Mouse (Mus musculus) liver, postnatal 0 days (tissue): Measurements from ENCODE around the gene Prpf40a. TPM values are rescaled to one million over a fixed set of nuclear protein-coding genes. Genes with fewer than 3 reads are reported as not detected.

Experiments used
- ATAC-seq: fragments of 200-750 bp; cut with Nextera tagmentation; 2 replicates; pipeline ENCODE4 v1.8.0; 2017; ENCODE audit warnings: mild to moderate bottlenecking, moderate library complexity
- DNase-seq: peaks from one replicate; pipeline ENCODE4 v3.0.0-alpha.2; 2016
- H3K27ac ChIP-seq: fragments of 300-500 bp; sonication (generic); 2 replicates; pipeline ENCODE4 v1.5.1; 2014; ENCODE audit warnings: antibody characterized with exemption, moderate library complexity, mild to moderate bottlenecking, low read depth
- H3K27me3 ChIP-seq: fragments of 300-500 bp; sonication (generic); 2 replicates; pipeline ENCODE4 v1.6.1; 2014; ENCODE audit warnings: low read length, control low read depth, mixed read lengths; ENCODE audit not compliant: insufficient read depth
- H3K36me3 ChIP-seq: fragments of 300-500 bp; sonication (generic); replicated peaks from 2 replicates; pipeline ENCODE4 v1.6.1; 2014; ENCODE audit warnings: mild to moderate bottlenecking, control low read depth, low read length, moderate library complexity, mixed read lengths; ENCODE audit not compliant: insufficient read depth
- H3K4me1 ChIP-seq: fragments of 300-500 bp; sonication (generic); 2 replicates; pipeline ENCODE4 v1.6.1; 2014; ENCODE audit warnings: antibody characterized with exemption, mild to moderate bottlenecking, control low read depth; ENCODE audit not compliant: insufficient read depth
- H3K4me2 ChIP-seq: fragments of 300-500 bp; sonication (generic); 2 replicates; pipeline ENCODE4 v1.6.1; 2014; ENCODE audit warnings: low read depth, mild to moderate bottlenecking, low read length, moderate library complexity, mixed read lengths
- H3K4me3 ChIP-seq: fragments of 300-500 bp; sonication (generic); 2 replicates; pipeline ENCODE4 v1.5.1; 2014; ENCODE audit warnings: low read depth, low read length
- H3K9ac ChIP-seq: fragments of 300-500 bp; sonication (generic); replicated peaks from 2 replicates; pipeline ENCODE4 v1.6.1; 2014; ENCODE audit warnings: mild to moderate bottlenecking, moderate library complexity
- H3K9me3 ChIP-seq: fragments of 300-500 bp; sonication (generic); 2 replicates; pipeline ENCODE4 v1.6.1; 2016; ENCODE audit warnings: mild to moderate bottlenecking, control low read depth, low read length, mixed read lengths
- CTCF ChIP-seq: sonication (generic); IDR thresholded peaks from 2 replicates; pipeline ENCODE4 v1.5.1; 2016; ENCODE audit warnings: antibody characterized with exemption, low read depth
- EP300 ChIP-seq: IDR thresholded peaks from 2 replicates; pipeline ENCODE4 v1.6.1; 2016; ENCODE audit warnings: antibody characterized with exemption, low read depth, mild to moderate bottlenecking
- whole genome bisulfite sequencing: fragments of 180-500 bp; shearing (Covaris S2); extraction: QIAGEN DNeasy Blood & Tissue Kit; methylation state at CpG from one replicate; pipeline ENCODE4 v1.1.7; 2014; ENCODE audit not compliant: insufficient replicate concordance; 5-methylcytosine and 5-hydroxymethylcytosine counted together
- polyA plus RNA-seq: library from polyadenylated mRNA; unstranded; fragments of >200 nt; fragmentation: Nextera tagmentation; extraction: Ambion mirVana; gene quantifications from 2 replicates; pipeline ENCODE4 v1.2.1, GENCODE M21; 2015

The Prpf40a gene
- polyA plus RNA-seq, 1 experiment from 2014 or later: 57.9 TPM

DNA sequence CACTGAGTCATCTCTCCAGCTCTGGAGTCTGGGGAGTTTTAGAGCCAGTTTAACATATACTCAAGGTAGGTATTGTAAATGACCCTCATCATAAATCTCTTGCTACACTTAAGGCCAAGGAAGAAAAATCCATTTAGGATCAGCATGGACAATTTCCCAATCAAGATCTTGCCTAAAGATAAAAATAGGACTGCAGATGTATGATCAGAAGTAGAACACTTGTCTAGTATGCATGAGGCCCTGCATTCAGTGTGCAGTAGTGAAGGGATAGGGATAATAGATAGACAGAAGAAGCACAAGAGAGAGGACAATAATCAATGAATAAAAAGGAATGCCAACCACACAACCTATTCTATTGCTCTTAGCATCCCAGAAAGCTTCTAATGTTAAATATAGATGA is 11.2 kb downstream of the Prpf40a start:
- Histone ChIP-seq H3K9me3 (no peaks in the 10 kb centered on the region), H3K4me1 (peaks cover 8% of the 10 kb centered on the region), H3K9ac (no peak overlapping the region), H3K27ac (no peak overlapping the region), H3K4me3 (no peak overlapping the region), H3K4me2 (no peak overlapping the region), H3K27me3 (no peaks in the 10 kb centered on the region), H3K36me3 (peaks cover 12% of the 10 kb centered on the region)
- DNase-seq (no peak), ATAC-seq (no peak)
- TF ChIP-seq CTCF: no peak
- no peak for TF ChIP-seq EP300

DNA sequence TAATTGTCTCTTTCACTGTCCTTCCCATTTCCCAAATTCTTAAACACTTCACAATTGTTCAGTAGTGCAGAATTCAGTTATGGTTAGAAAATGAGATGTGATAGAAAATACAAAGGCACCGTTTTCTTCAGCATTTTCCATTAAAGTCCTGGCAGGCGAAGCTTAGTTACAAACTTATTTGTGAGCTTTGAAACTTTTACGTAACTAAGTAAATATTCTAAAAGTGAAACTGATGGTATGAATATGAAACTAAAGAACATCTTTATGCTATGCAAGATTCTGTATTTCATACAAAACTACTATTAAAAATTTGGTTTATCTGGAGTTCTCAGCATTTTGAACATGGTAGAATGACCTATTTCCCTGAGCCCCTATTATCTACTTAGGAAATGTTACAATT is 12.1 kb downstream of the Prpf40a start:
- H3K27ac ChIP-seq: no peak overlapping the region
- no peaks in the 10 kb centered on the region for H3K9me3 ChIP-seq
- ATAC-seq (no peak), DNase-seq (no peak)
- no peaks in the 10 kb centered on the region for H3K27me3 ChIP-seq
- TF ChIP-seq CTCF: no peak
- no peak for TF ChIP-seq EP300
- WGBS: 65% methylated on average over 3 of the region's 3 CpGs
- peaks cover 18% of the 10 kb centered on the region for H3K36me3 ChIP-seq
- H3K4me2 ChIP-seq: no peak overlapping the region
- no peak overlapping the region for H3K9ac ChIP-seq
- H3K4me3 ChIP-seq: no peak overlapping the region
- H3K4me1 ChIP-seq: peaks cover 8% of the 10 kb centered on the region

DNA sequence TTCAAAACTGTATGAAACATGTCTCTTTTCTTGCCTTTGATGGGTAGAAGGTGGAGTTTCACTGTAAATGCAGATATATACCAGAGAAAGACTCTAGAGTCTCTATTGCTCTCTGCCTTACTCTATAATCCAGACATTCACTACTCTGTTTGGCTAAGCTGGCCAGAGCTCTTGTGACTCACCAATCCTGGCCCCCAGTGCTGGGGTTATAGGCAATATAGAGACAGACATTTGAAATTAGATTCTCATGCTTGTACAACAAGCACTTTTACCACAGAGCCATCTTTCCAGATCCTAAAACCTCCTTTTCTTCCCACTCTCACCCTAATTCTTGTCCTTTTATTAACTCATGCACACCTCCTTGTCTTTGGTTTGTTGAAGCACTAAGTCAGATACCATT is 17.1 kb downstream of the Prpf40a start:
- TF ChIP-seq EP300: no peak
- no peak for TF ChIP-seq CTCF
- H3K4me3 ChIP-seq: no peak overlapping the region
- H3K27me3 ChIP-seq: no peaks in the 10 kb centered on the region
- H3K9me3 ChIP-seq: no peaks in the 10 kb centered on the region
- H3K9ac ChIP-seq: no peak overlapping the region
- no peak overlapping the region for H3K27ac ChIP-seq
- DNase-seq (no peak), ATAC-seq (no peak)
- H3K4me1 ChIP-seq: no peaks in the 10 kb centered on the region
- no peak overlapping the region for H3K4me2 ChIP-seq
- H3K36me3 ChIP-seq: peaks cover 25% of the 10 kb centered on the region

DNA sequence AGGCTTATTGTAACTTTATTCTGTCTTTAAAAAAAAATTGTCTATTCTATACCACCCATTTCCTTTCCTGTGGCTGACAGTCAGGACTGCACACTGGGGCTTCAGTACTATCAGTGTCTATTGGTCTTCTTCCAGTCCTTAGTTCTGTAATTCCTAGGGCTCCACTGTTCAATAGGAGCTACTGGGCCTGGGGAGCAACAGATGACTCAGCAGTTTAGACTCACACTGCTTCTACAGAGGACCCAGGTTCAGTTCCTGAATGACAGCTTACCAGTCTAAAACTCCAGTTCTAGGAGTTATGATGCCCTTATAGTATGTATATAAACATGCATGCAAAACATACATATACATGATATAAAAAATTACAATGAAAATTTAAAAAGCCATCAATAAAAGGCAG is 44.2 kb downstream of the Prpf40a start:
- Histone ChIP-seq H3K9ac (no peak overlapping the region), H3K36me3 (peaks cover 51% of the 10 kb centered on the region), H3K27me3 (no peaks in the 10 kb centered on the region), H3K27ac (no peak overlapping the region), H3K4me2 (no peak overlapping the region), H3K9me3 (no peaks in the 10 kb centered on the region), H3K4me1 (no peaks in the 10 kb centered on the region), H3K4me3 (no peak overlapping the region)
- no peak for TF ChIP-seq CTCF
- no peak for TF ChIP-seq EP300
- DNase-seq: no peak
- no peak for ATAC-seq

DNA sequence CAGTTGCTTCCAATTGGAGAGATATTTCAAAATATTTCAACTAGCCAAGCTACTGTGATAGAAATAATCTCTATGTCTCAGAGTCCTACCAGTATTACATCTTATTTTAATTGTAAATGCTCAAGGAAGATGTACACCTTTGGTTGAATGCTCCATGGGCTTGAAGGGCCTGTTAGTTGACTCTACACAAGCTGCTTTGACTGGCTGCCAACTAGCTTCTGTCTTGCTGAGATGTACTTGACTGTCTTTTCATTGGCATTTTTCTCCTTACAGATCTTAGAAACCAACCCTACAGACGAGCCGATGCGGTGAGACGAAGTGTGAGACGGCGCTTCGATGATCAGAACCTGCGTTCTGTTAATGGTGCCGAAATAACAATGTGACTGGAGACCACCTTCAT is 59.5 kb downstream of the Prpf40a start:
- H3K9ac ChIP-seq: no peak overlapping the region
- TF ChIP-seq CTCF (no peak), EP300 (no peak)
- peaks cover 10% of the 10 kb centered on the region; the same call in 1 of the 2 replicates for H3K36me3 ChIP-seq
- WGBS: 95% methylated on average over 9 of the region's 9 CpGs
- H3K9me3 ChIP-seq: no peaks in the 10 kb centered on the region
- H3K4me2 ChIP-seq: no peak overlapping the region
- no peaks in the 10 kb centered on the region for H3K4me1 ChIP-seq
- ATAC-seq (no peak), DNase-seq (no peak)
- no peaks in the 10 kb centered on the region for H3K27me3 ChIP-seq
- H3K27ac ChIP-seq: no peak overlapping the region
- H3K4me3 ChIP-seq: no peak overlapping the region

DNA sequence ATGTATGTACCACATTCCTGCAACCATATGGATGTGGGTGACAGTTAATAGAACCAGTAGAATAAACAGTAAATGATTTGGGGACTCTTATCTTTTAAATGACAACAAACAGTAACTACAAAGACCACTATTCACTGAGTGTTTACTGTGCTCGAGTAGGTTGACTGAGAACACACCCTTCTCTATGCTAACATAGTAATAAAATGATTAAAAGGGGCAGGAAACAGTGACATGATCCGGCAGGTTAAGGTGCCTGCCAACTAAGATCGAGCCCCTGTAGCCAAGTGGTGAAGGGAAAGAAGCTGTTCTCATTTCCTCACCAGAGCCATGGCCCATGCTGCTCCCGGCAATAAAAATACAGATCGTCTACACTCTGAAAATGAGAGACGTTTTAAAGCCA is 62.0 kb downstream of the Prpf40a start:
- no peaks in the 10 kb centered on the region for H3K4me1 ChIP-seq
- no peak for DNase-seq
- peaks cover 4% of the 10 kb centered on the region; the same call in 1 of the 2 replicates for H3K36me3 ChIP-seq
- H3K9me3 ChIP-seq: no peaks in the 10 kb centered on the region
- H3K4me3 ChIP-seq: no peak overlapping the region
- no peak for ATAC-seq
- TF ChIP-seq EP300 (no peak), CTCF (no peak)
- WGBS: 66% methylated on average over 6 of the region's 6 CpGs
- no peak overlapping the region for H3K9ac ChIP-seq
- H3K27me3 ChIP-seq: no peaks in the 10 kb centered on the region
- no peak overlapping the region for H3K27ac ChIP-seq
- no peak overlapping the region for H3K4me2 ChIP-seq

DNA sequence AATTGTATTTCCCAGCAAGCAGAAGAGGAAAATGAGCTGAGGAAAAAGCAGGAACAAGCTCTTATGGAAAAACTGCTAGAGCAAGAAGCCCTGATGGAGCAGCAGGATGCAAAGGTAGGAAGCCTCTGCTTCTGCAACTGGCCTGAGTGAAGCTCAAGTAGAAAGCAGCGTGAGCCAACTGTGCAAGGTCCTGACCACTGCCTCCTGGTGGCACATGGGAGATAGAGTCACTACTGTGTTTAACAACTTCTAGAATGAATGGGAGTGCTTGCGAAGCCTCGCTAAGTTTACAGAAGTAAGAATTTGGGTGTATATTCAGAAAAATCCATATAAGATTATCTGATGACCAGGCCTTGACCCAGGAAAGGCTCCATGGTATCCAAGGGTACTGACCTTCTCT is 65.1 kb downstream of the Prpf40a start:
- H3K27me3 ChIP-seq: no peaks in the 10 kb centered on the region
- H3K4me1 ChIP-seq: no peaks in the 10 kb centered on the region
- no peak overlapping the region for H3K4me2 ChIP-seq
- DNase-seq (no peak), ATAC-seq (no peak)
- no peak overlapping the region for H3K9ac ChIP-seq
- no peak overlapping the region for H3K27ac ChIP-seq
- H3K4me3 ChIP-seq: no peak overlapping the region
- WGBS: 83% methylated on average over 3 of the region's 3 CpGs
- H3K9me3 ChIP-seq: no peaks in the 10 kb centered on the region
- H3K36me3 ChIP-seq: 0 out of 2 replicates have a peak, but pooled peaks cover 2% of the 10 kb centered on the region
- no peak for TF ChIP-seq EP300
- no peak for TF ChIP-seq CTCF
